Mouse (Mus musculus): ENCODE data around the gene Gm49673.
A peak's percentile ranks its signal among the peaks of the same experiment; 100 is the strongest.
"Not testable (repeated sequence)": the region's sequence is repeated elsewhere in the genome, so short reads cannot be mapped to it uniquely, and the experiment has no call there.

The Gm49673 gene

GRCm38 (mm10) chr17:8138116-8138515, 9.5 kb downstream of the Gm49673 start:
- DNase-seq (ENCODE audit: low spot score in 2 of 2): not testable (repeated sequence)

GRCm38 (mm10) chr17:8130849-8131248, 16.7 kb downstream of the Gm49673 start:
- not testable (repeated sequence) for DNase-seq (ENCODE audit: low spot score in 2 of 2)

GRCm38 (mm10) chr17:8129578-8129977, 18.0 kb downstream of the Gm49673 start:
- DNase-seq (ENCODE audit: low spot score in 2 of 2): not testable (repeated sequence)

- DNase-seq (ENCODE audit: low spot score in 2 of 2): not testable (repeated sequence)
Observed at GRCm38 (mm10) chr17:8128326-8128993, 19.1 kb downstream of the Gm49673 start.

GRCm38 (mm10) chr17:8124586-8124985, 23.0 kb downstream of the Gm49673 start:
- DNase-seq (ENCODE audit: low spot score in 2 of 2): not testable (repeated sequence)

GRCm38 (mm10) chr17:8122974-8123373, 24.6 kb downstream of the Gm49673 start:
- DNase-seq (ENCODE audit: low spot score in 2 of 2): not testable (repeated sequence)

- not testable (repeated sequence) for DNase-seq (ENCODE audit: low spot score in 2 of 2)
Observed at GRCm38 (mm10) chr17:8116928-8117327, 30.7 kb downstream of the Gm49673 start.

- DNase-seq (ENCODE audit: low spot score in 2 of 2): not testable (repeated sequence)
Observed at GRCm38 (mm10) chr17:8116378-8116777, 31.2 kb downstream of the Gm49673 start.

- DNase-seq (ENCODE audit: low spot score in 2 of 2): not testable (repeated sequence)
Observed at GRCm38 (mm10) chr17:8112199-8112598, 35.4 kb downstream of the Gm49673 start.

GRCm38 (mm10) chr17:8101297-8101609, 46.3 kb downstream of the Gm49673 start:
- not testable (repeated sequence) for DNase-seq (ENCODE audit: low spot score in 2 of 2)

- not testable (repeated sequence) for DNase-seq (ENCODE audit: low spot score in 2 of 2)
Observed at GRCm38 (mm10) chr17:8100405-8101296, 46.9 kb downstream of the Gm49673 start.

GRCm38 (mm10) chr17:8096199-8096598, 51.4 kb downstream of the Gm49673 start:
- DNase-seq (ENCODE audit: low spot score in 2 of 2): not testable (repeated sequence)

GRCm38 (mm10) chr17:8095653-8096052, 51.9 kb downstream of the Gm49673 start:
- not testable (repeated sequence) for DNase-seq (ENCODE audit: low spot score in 2 of 2)

- not testable (repeated sequence) for DNase-seq (ENCODE audit: low spot score in 2 of 2)
Observed at GRCm38 (mm10) chr17:8092537-8093526, 54.8 kb downstream of the Gm49673 start.

GRCm38 (mm10) chr17:8091320-8091719, 56.3 kb downstream of the Gm49673 start:
- not testable (repeated sequence) for DNase-seq (ENCODE audit: low spot score in 2 of 2)

- not testable (repeated sequence) for DNase-seq (ENCODE audit: low spot score in 2 of 2)
Observed at GRCm38 (mm10) chr17:8069847-8070246, 77.7 kb downstream of the Gm49673 start.

- DNase-seq (ENCODE audit: low spot score in 2 of 2): not testable (repeated sequence)
Observed at GRCm38 (mm10) chr17:8056637-8057138, 90.9 kb downstream of the Gm49673 start.

- DNase-seq (ENCODE audit: low spot score in 2 of 2): not testable (repeated sequence)
Observed at GRCm38 (mm10) chr17:8055919-8056589, 91.5 kb downstream of the Gm49673 start.

- peak; percentile 83 to 93 for DNase-seq (ENCODE audit: low spot score in 2 of 2)
Observed at GRCm38 (mm10) chr17:8051247-8051646, 96.3 kb downstream of the Gm49673 start.

GRCm38 (mm10) chr17:8050218-8050617, 97.4 kb downstream of the Gm49673 start:
- not testable (repeated sequence) for DNase-seq (ENCODE audit: low spot score in 2 of 2)

GRCm38 (mm10) chr17:8046178-8046577, 101.4 kb downstream of the Gm49673 start:
- DNase-seq (ENCODE audit: low spot score in 2 of 2): peak; percentile 79 to 80

All from right cerebral cortex, adult 2 months (tissue).